Mouse (Mus musculus): ENCODE results near the gene Rplp1.

DNA sequence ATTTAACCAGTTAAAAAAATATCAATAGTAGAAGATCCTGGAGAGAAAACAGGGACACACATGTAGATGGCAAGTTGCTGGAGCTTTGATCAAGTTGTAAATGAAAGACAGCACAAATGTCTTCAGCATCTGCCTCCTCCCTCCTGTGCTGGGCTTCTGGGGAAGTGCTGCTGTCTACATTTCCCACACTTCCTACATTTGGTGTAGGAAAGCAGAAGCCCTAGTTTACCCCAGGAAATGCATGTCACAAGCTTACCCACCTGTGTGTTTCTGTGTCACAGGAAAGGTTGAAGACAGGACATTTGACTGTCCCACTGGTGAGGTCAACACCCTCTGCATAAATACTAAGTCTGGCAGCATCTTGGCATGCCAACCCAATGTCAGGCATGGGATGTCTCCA lies 40.4 kb upstream of the Rplp1 start:
- TF ChIP-seq CTCF (IDR thresholded peaks at IDR 0.05; ENCODE audit: low read depth, low read length) (no peak), POLR2A (IDR thresholded peaks at IDR 0.05; ENCODE audit: insufficient read depth, low read length) (no peak)
